Mouse (Mus musculus) inflammation-experienced regulatory T-cells, adult 16 weeks (primary cell): Measurements from ENCODE around the gene Nhej1. TPM values are rescaled to one million over a fixed set of nuclear protein-coding genes. Genes with fewer than 3 reads are reported as not detected.

Experiments used
- polyA plus RNA-seq: library from polyadenylated mRNA; unstranded; fragments of 100-300 nt; shearing (Covaris generic); gene quantifications from one replicate; pipeline ENCODE4 v1.2.1, GENCODE M21; 2017

Nhej1 gene
- 9.7 TPM for polyA plus RNA-seq

GRCm38 (mm10) chr1:75124346-75125321, at the start of gene Nhej1:
Gene Nhej1 (minus strand): TSS chr1:75125200.

DNA sequence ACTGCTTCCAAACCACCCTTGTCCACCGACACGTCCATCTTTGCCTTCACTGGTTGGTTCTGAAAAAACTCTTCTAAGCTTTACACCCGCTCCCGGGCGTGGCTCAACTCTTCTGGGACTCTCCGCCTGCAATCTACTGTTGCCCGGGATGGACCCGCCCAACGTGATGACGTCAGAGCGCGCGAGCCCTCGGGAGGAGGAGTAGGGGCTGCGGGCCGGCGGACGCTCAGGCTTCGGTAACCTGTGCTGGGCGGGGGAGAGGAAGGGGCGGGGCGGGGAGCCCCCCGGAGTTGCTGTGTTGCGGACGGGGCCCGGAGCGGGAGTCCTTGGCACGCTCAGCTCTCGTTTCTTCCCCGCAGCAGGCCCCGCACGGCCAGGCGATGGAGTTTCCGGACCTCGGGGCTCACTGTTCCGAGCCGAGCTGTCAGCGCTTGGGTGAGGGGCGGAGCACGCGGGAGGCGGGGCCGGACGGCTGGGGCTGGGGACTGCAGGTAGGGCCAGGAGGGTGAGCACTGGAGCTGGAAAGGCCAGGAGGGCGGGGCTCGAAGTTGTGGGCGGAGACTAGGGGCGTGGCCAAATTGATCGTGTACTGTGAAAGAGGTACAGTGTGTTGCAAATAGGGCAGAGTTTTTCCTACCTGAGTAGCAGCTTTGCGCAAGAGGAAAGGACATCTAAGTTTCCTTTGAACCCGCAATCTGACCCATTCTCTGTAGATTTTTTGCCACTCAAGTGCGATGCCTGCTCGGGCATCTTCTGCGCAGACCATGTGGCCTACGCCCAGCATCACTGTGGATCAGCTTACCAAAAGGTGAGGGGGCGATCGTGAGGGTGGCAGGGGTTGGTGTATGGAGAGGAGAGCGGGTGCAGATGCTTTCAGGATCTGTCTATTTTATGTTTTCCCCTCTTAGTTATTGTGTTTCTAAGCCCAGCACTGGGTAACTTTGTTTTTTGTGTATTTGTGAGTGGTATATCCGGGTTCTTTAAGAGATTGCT, 43.8 kb upstream of the Nhej1 start, which contains the start of gene Zfand2b:
Zfand2b (plus strand) TSS at position 175 of the 993 bp plus-strand sequence.

GRCm38 (mm10) chr1:75142301-75143261, 17.6 kb upstream of the Nhej1 start, which contains the start of the genes Cnppd1 and Retreg2:
Gene Cnppd1 (minus strand): TSS chr1:75142711.
Gene Retreg2 (plus strand): TSS chr1:75142778.

GRCm38 (mm10) chr1:75133421-75134207, 8.6 kb upstream of the Nhej1 start, which contains the start of gene Slc23a3:
Gene Slc23a3 (minus strand): TSS chr1:75133890.

GRCm38 (mm10) chr1:74951556-74952210, 173.3 kb downstream of the Nhej1 start, which contains the start of gene Ihh:
Gene Ihh (minus strand): TSS chr1:74951672.

GRCm38 (mm10) chr1:74935402-74935801, 189.6 kb downstream of the Nhej1 start, which contains the start of gene Cfap65:
Gene Cfap65 (minus strand): TSS chr1:74935599.

Other genes starting within 250 kb of the Nhej1 start
- not detected for gene Fev, start 239.8 kb downstream of the Nhej1 start, polyA plus RNA-seq
- gene Cryba2, start 232.1 kb downstream of the Nhej1 start, polyA plus RNA-seq = not detected
- not detected for gene Cfap65, start 189.6 kb downstream of the Nhej1 start, polyA plus RNA-seq
- gene Ihh, start 173.5 kb downstream of the Nhej1 start, polyA plus RNA-seq = 0.20 TPM
- 0.23 TPM for gene Slc23a3, start 8.7 kb upstream of the Nhej1 start, polyA plus RNA-seq
- gene Cnppd1, start 17.5 kb upstream of the Nhej1 start, polyA plus RNA-seq = 192 TPM
- 22.9 TPM for gene Retreg2, start 17.6 kb upstream of the Nhej1 start, polyA plus RNA-seq
- gene Zfand2b, start 43.4 kb upstream of the Nhej1 start, polyA plus RNA-seq = 77.4 TPM
- gene Abcb6, start 55.2 kb upstream of the Nhej1 start, polyA plus RNA-seq = 7.7 TPM
- gene Ankzf1, start 67.0 kb upstream of the Nhej1 start, polyA plus RNA-seq = 55.8 TPM
- gene Atg9a, start 67.0 kb upstream of the Nhej1 start, polyA plus RNA-seq = 27.1 TPM
- 18.8 TPM for gene Glb1l, start 85.6 kb upstream of the Nhej1 start, polyA plus RNA-seq
- 104 TPM for gene Stk16, start 85.6 kb upstream of the Nhej1 start, polyA plus RNA-seq
- gene Tuba4a, start 94.7 kb upstream of the Nhej1 start, polyA plus RNA-seq = 331 TPM
- not detected for gene A630095N17Rik, start 106.9 kb upstream of the Nhej1 start, polyA plus RNA-seq
- 39.6 TPM for gene Dnajb2, start 111.2 kb upstream of the Nhej1 start, polyA plus RNA-seq
- not detected for gene Ptprn, start 139.3 kb upstream of the Nhej1 start, polyA plus RNA-seq
- gene Resp18, start 153.2 kb upstream of the Nhej1 start, polyA plus RNA-seq = not detected
- gene Dnpep, start 192.8 kb upstream of the Nhej1 start, polyA plus RNA-seq = 90.7 TPM
- 0.22 TPM for gene Des, start 235.1 kb upstream of the Nhej1 start, polyA plus RNA-seq